Mouse (Mus musculus) forebrain, embryonic 11.5 days (tissue): ENCODE data around the gene Fbln2. TPM values are rescaled to one million over a fixed set of nuclear protein-coding genes. Genes with fewer than 3 reads are reported as not detected.

Experiments
- ATAC-seq: fragments of 200-750 bp; cut with Nextera tagmentation; replicated peaks from 2 replicates; pipeline ENCODE4 v1.8.0; 2017; ENCODE audit warnings: moderate TSS enrichment; ENCODE audit not compliant: low FRiP score
- DNase-seq: peaks from one replicate; pipeline ENCODE4 v3.0.0-alpha.2; 2017; ENCODE audit warnings: low spot score
- H3K27ac ChIP-seq: fragments of 300-500 bp; sonication (generic); 2 replicates; pipeline ENCODE4 v1.5.1; 2014; ENCODE audit warnings: low read depth, low read length
- H3K27me3 ChIP-seq: fragments of 300-500 bp; sonication (generic); 2 replicates; pipeline ENCODE4 v1.6.1; 2014; ENCODE audit warnings: mild to moderate bottlenecking, low read length, mixed read lengths; ENCODE audit not compliant: control insufficient read depth, insufficient read depth
- H3K36me3 ChIP-seq: fragments of 300-500 bp; sonication (generic); 2 replicates; pipeline ENCODE4 v1.6.1; 2014; ENCODE audit warnings: mild to moderate bottlenecking, low read length, moderate library complexity, mixed read lengths; ENCODE audit not compliant: control insufficient read depth, insufficient read depth
- H3K4me1 ChIP-seq: fragments of 300-500 bp; sonication (generic); replicated peaks from 2 replicates; pipeline ENCODE4 v1.6.1; 2014; ENCODE audit warnings: low read length, mixed read lengths; ENCODE audit not compliant: control insufficient read depth, insufficient read depth
- H3K4me2 ChIP-seq: fragments of 300-500 bp; sonication (generic); 2 replicates; pipeline ENCODE4 v1.6.1; 2014; ENCODE audit warnings: low read depth, mild to moderate bottlenecking, low read length, moderate library complexity, mixed read lengths; ENCODE audit not compliant: severe bottlenecking
- H3K4me3 ChIP-seq: fragments of 300-500 bp; sonication (generic); 2 replicates; pipeline ENCODE4 v1.5.1; 2014; ENCODE audit warnings: low read depth, low read length
- H3K9ac ChIP-seq: fragments of 300-500 bp; sonication (generic); 2 replicates; pipeline ENCODE4 v1.6.1; 2014; ENCODE audit warnings: low read length
- H3K9me3 ChIP-seq: fragments of 300-500 bp; sonication (generic); 2 replicates; pipeline ENCODE4 v1.6.1; 2016; ENCODE audit warnings: low read length, mixed read lengths; ENCODE audit not compliant: control insufficient read depth
- WGBS: fragments of 180-500 bp; shearing (Covaris S2); extraction: QIAGEN DNeasy Blood & Tissue Kit; methylation state at CpG from one replicate; pipeline ENCODE4 v1.1.7; 2014; 5-methylcytosine and 5-hydroxymethylcytosine counted together
- polyA plus RNA-seq: library from polyadenylated mRNA; unstranded; fragments of >200 nt; fragmentation: Nextera tagmentation; extraction: Ambion mirVana; gene quantifications from 2 replicates; pipeline ENCODE4 v1.2.1, GENCODE M21; 2014

The Fbln2 gene
- polyA plus RNA-seq, 1 experiment from 2014 or later: 38.9 TPM

DNA sequence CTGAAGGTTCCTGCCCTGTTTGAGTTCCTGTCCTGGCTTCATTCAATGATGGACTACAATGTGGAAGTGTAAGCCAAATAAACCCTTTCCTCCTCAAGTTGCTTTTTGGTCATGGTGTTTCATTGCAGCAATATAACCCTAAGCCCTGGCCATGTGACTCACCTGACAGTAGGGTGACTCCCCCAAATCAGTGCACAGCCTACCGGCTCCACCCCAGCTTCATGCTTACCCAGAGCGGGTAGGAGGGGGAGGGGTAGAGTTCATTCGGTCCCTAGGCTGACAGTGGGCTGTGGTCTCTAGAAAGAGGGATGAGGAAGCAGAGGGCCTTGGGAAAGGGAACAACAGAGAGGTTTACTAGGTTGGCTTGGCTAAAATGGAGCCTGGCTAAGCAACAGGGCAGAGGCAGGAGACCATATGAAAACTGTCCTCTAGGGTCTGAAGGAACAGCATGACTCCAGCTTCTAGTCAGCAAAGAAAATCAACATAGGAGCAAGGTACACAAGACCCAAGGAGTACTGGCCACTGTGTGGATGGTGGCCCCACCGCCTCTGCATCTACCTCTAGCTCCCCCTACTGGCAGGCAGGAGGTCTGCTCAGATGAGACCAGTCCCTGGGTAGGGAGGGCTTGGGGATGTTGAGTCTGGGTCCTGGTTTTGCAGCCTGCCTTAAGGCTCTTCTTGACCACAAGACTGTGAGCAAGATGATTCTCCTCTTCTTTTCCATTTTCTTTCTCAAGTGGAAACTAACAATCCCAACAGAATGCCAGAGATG, 25.9 kb upstream of the Fbln2 start:
- Histone ChIP-seq H3K27me3 (no peaks in the 10 kb centered on the region), H3K9me3 (no peaks in the 10 kb centered on the region), H3K4me1 (no peaks in the 10 kb centered on the region), H3K27ac (no peak overlapping the region), H3K4me2 (no peak overlapping the region), H3K4me3 (no peak overlapping the region), H3K9ac (no peak overlapping the region), H3K36me3 (no peaks in the 10 kb centered on the region)
- no peak for ATAC-seq
- no peak for DNase-seq
- 57% methylated on average over 4 of the region's 4 CpGs for WGBS

- Histone ChIP-seq H3K4me3 (no peak overlapping the region), H3K27ac (no peak overlapping the region)
Observed at GRCm38 (mm10) chr6:91186934-91187333, 25.3 kb upstream of the Fbln2 start.

DNA sequence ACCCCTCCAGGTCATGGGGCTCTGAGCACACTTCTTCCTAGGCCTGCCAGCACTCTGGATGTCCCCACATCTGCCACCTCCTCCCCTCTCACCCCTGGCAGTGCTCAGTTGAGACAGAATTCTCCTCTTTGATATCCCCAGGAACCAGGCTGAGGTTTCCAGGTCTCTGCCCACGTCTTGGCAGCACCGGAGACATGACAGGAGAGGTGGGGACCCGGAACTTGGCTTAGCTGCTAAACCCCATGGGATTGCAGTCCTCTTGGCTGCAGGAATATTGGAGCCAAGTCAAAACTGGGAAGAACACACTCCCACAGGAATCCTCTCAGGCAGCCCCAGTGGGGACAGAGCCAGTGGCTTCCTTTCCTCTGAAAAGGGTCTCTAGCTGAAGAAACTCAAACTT, 24.4 kb upstream of the Fbln2 start:
- 82% methylated on average over 3 of the region's 3 CpGs for WGBS
- no peak overlapping the region for H3K4me3 ChIP-seq
- ATAC-seq (no peak), DNase-seq (no peak)
- H3K36me3 ChIP-seq: no peaks in the 10 kb centered on the region
- H3K9ac ChIP-seq: no peak overlapping the region
- H3K4me2 ChIP-seq: no peak overlapping the region
- no peaks in the 10 kb centered on the region for H3K9me3 ChIP-seq
- H3K27me3 ChIP-seq: no peaks in the 10 kb centered on the region
- H3K27ac ChIP-seq: no peak overlapping the region
- H3K4me1 ChIP-seq: no peaks in the 10 kb centered on the region

More at GRCm38 (mm10) chr6:91186934-91187333, 25.3 kb upstream of the Fbln2 start:
- Histone ChIP-seq H3K9ac (no peak overlapping the region), H3K4me2 (no peak overlapping the region), H3K36me3 (no peaks in the 10 kb centered on the region), H3K9me3 (no peaks in the 10 kb centered on the region), H3K27me3 (no peaks in the 10 kb centered on the region), H3K4me1 (no peaks in the 10 kb centered on the region)
- 92% methylated on average over 6 of the region's 6 CpGs for WGBS
- DNase-seq (no peak), ATAC-seq (no peak)

DNA sequence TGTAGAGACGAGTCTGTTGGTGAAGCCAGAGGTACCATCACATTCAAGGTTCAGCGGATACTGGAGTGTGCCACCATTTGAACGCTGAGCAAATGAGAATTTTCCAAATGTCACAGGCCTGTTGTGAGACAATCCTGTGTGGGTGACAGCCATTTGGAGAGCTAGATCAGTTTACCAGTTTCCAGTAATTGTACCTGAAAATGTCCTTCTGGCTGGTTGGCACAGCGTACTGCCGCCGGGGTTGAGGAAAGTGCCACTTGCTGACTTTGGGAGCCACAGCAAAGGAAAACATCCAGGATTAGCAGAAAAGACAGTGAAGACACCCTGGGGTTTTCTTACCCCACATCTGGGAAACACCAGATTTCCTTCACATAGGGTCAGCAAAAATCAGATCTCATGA, 22.3 kb upstream of the Fbln2 start:
- ATAC-seq (no peak), DNase-seq (no peak)
- Histone ChIP-seq H3K27ac (no peak overlapping the region), H3K36me3 (no peaks in the 10 kb centered on the region), H3K9me3 (no peaks in the 10 kb centered on the region), H3K9ac (no peak overlapping the region), H3K4me2 (no peak overlapping the region), H3K4me1 (no peaks in the 10 kb centered on the region), H3K4me3 (no peak overlapping the region), H3K27me3 (no peaks in the 10 kb centered on the region)
- WGBS: 90% methylated on average over 6 of the region's 6 CpGs

- Histone ChIP-seq H3K27me3 (no peaks in the 10 kb centered on the region), H3K9me3 (no peaks in the 10 kb centered on the region), H3K4me1 (no peaks in the 10 kb centered on the region), H3K9ac (no peak overlapping the region), H3K4me2 (no peak overlapping the region), H3K36me3 (no peaks in the 10 kb centered on the region), H3K27ac (no peak overlapping the region), H3K4me3 (no peak overlapping the region)
- DNase-seq (no peak), ATAC-seq (no peak)
- WGBS: 35% methylated on average over 2 of the region's 2 CpGs
Observed at GRCm38 (mm10) chr6:91191465-91191864, 20.8 kb upstream of the Fbln2 start.

DNA sequence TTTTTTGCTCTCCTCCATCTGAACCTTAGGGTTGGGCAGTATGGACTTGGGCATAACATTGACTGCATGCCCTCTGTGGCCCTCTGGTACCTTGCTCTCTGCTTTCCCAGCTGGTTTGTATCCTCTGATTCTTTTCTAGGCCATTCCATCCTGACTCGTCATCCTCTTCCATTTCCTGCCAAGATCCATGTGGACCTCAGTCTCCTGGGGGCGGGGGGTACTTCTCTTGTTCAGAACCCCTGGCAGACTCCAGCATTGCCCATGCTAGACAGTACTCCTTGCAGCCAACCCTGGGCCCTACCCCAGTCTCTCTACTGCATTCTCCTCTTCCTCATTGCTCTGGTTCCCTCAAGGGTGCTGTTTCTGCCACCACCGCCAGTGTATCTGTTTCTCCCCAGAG, 19.8 kb upstream of the Fbln2 start:
- Histone ChIP-seq H3K27ac (no peak overlapping the region), H3K4me1 (no peaks in the 10 kb centered on the region)
- 80% methylated on average over 3 of the region's 3 CpGs for WGBS

DNA sequence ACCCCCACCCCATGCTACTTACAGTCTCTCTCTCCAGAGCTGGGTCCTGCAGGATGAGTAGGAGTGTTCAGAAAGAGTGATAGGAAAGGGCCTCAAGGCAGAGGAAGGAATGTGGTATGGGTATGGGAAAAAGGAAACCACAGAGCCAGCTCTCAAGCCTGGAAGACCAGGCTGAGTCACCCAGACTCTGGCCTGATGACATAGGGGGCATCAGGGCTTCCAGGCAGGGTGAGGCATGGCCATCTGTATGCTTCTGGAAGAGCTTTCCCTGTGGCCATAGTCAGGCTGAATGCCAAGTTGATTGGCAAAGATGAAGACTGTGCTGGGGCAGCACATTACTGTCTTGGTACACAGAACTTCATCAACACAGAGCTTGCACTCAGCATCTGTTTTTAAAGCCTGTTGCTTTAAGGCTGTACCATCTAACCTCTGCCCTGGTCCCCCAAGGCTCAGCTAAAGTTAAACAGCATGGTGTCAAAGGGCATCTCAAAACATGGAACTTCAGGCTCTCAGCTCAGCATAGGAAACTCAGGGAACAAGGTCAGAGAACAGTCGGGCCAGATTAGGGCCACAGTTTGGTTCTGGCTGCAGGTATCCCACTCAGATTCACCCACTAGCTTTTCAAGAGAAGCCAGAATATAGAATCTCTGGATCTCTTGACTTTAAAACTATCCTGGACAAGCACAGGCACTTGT, 19.3 kb upstream of the Fbln2 start:
- H3K36me3 ChIP-seq: no peaks in the 10 kb centered on the region
- H3K27me3 ChIP-seq: no peaks in the 10 kb centered on the region
- ATAC-seq: no peak
- DNase-seq: no peak
- no peaks in the 10 kb centered on the region for H3K9me3 ChIP-seq
- 65% methylated on average over 1 of the region's 1 CpGs for WGBS
- no peaks in the 10 kb centered on the region for H3K4me1 ChIP-seq
- no peak overlapping the region for H3K4me2 ChIP-seq
- no peak overlapping the region for H3K4me3 ChIP-seq
- no peak overlapping the region for H3K9ac ChIP-seq
- no peak overlapping the region for H3K27ac ChIP-seq

More for the DNA sequence above, 19.8 kb upstream of the Fbln2 start:
- DNase-seq: no peak
- H3K4me3 ChIP-seq: no peak overlapping the region
- H3K36me3 ChIP-seq: no peaks in the 10 kb centered on the region
- H3K9ac ChIP-seq: no peak overlapping the region
- H3K27me3 ChIP-seq: no peaks in the 10 kb centered on the region
- no peaks in the 10 kb centered on the region for H3K9me3 ChIP-seq
- no peak overlapping the region for H3K4me2 ChIP-seq
- ATAC-seq: no peak

GRCm38 (mm10) chr6:91198456-91198855, 13.8 kb upstream of the Fbln2 start:
- WGBS: 68% methylated on average over 2 of the region's 2 CpGs
- no peak for DNase-seq
- no peak for ATAC-seq

More at GRCm38 (mm10) chr6:91198456-91198855, 13.8 kb upstream of the Fbln2 start:
- Histone ChIP-seq H3K4me2 (no peak overlapping the region), H3K9me3 (no peaks in the 10 kb centered on the region), H3K4me3 (no peak overlapping the region), H3K4me1 (peaks cover 11% of the 10 kb centered on the region), H3K27ac (no peak overlapping the region), H3K36me3 (no peaks in the 10 kb centered on the region), H3K27me3 (no peaks in the 10 kb centered on the region), H3K9ac (no peak overlapping the region)
